Mouse (Mus musculus) lung, embryonic 16.5 days (tissue): ENCODE results near the gene Nrxn3. TPM values are rescaled to one million over a fixed set of nuclear protein-coding genes. Genes with fewer than 3 reads are reported as not detected.

ENCODE experiments used
- ATAC-seq: fragments of 200-750 bp; cut with Nextera tagmentation; 2 replicates; pipeline ENCODE4 v1.8.0; 2017; ENCODE audit warnings: low read depth, mild to moderate bottlenecking, moderate library complexity
- H3K27ac ChIP-seq: fragments of 300-500 bp; sonication (generic); 2 replicates; pipeline ENCODE4 v1.5.1; 2014; ENCODE audit warnings: mild to moderate bottlenecking, control low read depth, low read length
- H3K27me3 ChIP-seq: fragments of 300-500 bp; sonication (generic); 2 replicates; pipeline ENCODE4 v1.6.1; 2014; ENCODE audit warnings: low read depth, low read length, mixed read lengths; ENCODE audit not compliant: control insufficient read depth, insufficient read depth
- H3K36me3 ChIP-seq: fragments of 300-500 bp; sonication (generic); 2 replicates; pipeline ENCODE4 v1.6.1; 2014; ENCODE audit warnings: low read length; ENCODE audit not compliant: control insufficient read depth, insufficient read depth
- H3K4me1 ChIP-seq: fragments of 300-500 bp; sonication (generic); replicated peaks from 2 replicates; pipeline ENCODE4 v1.6.1; 2014; ENCODE audit warnings: low read length, mixed read lengths; ENCODE audit not compliant: control insufficient read depth, insufficient read depth
- H3K4me2 ChIP-seq: fragments of 300-500 bp; sonication (generic); 2 replicates; pipeline ENCODE4 v1.6.1; 2014; ENCODE audit warnings: low read depth, low read length, control low read depth
- H3K4me3 ChIP-seq: fragments of 300-500 bp; sonication (generic); 2 replicates; pipeline ENCODE4 v1.5.1; 2014; ENCODE audit warnings: mild to moderate bottlenecking, low read length, control low read depth
- H3K9ac ChIP-seq: fragments of 300-500 bp; sonication (generic); 2 replicates; pipeline ENCODE4 v1.6.1; 2014; ENCODE audit warnings: low read length, control low read depth
- H3K9me3 ChIP-seq: fragments of 300-500 bp; sonication (generic); 2 replicates; pipeline ENCODE4 v1.6.1; 2016; ENCODE audit warnings: low read length; ENCODE audit not compliant: control insufficient read depth
- WGBS: fragments of 180-500 bp; shearing (Covaris S2); extraction: QIAGEN DNeasy Blood & Tissue Kit; methylation state at CpG from one replicate; pipeline ENCODE4 v1.1.7; 2014; 5-methylcytosine and 5-hydroxymethylcytosine counted together
- polyA plus RNA-seq: library from polyadenylated mRNA; unstranded; fragments of >200 nt; fragmentation: Nextera tagmentation; extraction: Ambion mirVana; gene quantifications from 2 replicates; pipeline ENCODE4 v1.2.1, GENCODE M21; 2015

Gene Nrxn3
- polyA plus RNA-seq, 1 experiment from 2014 or later: 3.1 TPM

DNA sequence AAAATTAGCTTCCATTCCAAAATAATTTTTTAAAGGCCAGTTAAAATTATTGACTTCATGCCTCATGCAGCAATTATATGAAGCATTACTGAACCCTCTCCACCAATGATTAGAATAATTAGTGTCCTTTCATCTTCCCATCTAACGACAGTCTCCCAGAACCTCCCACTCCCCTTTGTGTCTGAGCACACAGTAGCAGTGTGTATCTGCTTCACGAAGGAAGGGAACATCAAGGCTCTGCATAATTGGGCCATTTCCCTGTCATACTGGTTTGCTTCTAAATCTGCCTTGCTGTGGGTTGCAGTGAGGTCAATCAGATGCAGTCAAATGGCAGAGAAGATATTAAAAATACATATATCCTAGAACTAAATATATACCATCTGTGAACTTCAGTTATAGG is 1291.3 kb downstream of the Nrxn3 start:
- Histone ChIP-seq H3K9me3 (no peaks in the 10 kb centered on the region), H3K27ac (no peak overlapping the region), H3K4me2 (no peak overlapping the region), H3K27me3 (no peaks in the 10 kb centered on the region), H3K4me3 (no peak overlapping the region), H3K4me1 (no peaks in the 10 kb centered on the region), H3K36me3 (no peaks in the 10 kb centered on the region), H3K9ac (no peak overlapping the region)
- WGBS: 58% methylated on average over 2 of the region's 2 CpGs
- no peak for ATAC-seq

DNA sequence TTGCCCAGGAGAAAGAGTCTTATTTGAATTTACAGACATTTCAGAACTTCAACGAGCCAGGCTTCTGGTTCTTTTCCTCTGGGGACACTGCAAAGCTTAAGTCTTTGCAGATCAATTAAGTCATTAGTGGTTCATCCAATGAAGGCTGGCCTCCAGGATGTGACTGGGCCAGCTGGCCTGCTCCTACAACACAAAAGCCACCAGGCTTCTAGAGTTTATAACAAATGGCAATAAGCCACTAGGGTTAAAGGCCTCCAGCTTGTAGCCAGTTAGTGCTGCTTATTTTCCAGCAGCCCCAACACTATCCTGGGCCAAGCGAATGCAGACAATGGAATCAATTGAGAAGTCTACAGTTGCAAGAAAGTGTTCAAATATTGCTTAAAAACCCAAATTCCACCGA is 1304.3 kb downstream of the Nrxn3 start:
- H3K9ac ChIP-seq: no peak overlapping the region
- 68% methylated on average over 3 of the region's 3 CpGs for WGBS
- no peaks in the 10 kb centered on the region for H3K27me3 ChIP-seq
- no peak overlapping the region for H3K4me3 ChIP-seq
- no peak overlapping the region for H3K27ac ChIP-seq
- H3K9me3 ChIP-seq: no peaks in the 10 kb centered on the region
- no peaks in the 10 kb centered on the region for H3K4me1 ChIP-seq
- H3K4me2 ChIP-seq: no peak overlapping the region
- ATAC-seq: no peak
- no peaks in the 10 kb centered on the region for H3K36me3 ChIP-seq

DNA sequence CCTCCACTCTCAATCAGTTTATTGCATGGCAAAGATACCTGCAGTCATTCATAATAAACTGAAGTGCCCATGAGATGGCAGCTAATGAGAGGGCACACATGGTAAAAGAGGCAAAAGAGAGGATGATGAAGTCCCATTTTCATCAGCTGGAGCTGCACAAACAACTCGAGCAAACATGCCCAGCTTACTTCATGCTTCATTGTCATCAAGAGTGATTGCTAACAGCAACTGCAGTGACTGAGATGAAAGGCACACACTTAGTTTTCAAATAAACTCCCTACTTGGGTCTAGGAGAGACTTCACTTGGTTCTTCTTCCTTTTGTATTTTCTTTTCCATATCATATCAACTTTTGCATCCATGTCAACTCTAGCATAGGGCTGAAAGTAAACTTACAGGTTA is 1318.4 kb downstream of the Nrxn3 start:
- Histone ChIP-seq H3K9me3 (no peaks in the 10 kb centered on the region), H3K27me3 (no peaks in the 10 kb centered on the region), H3K9ac (no peak overlapping the region), H3K4me1 (no peaks in the 10 kb centered on the region; the same call in 1 of the 2 replicates), H3K36me3 (no peaks in the 10 kb centered on the region), H3K4me3 (no peak overlapping the region), H3K4me2 (no peak overlapping the region), H3K27ac (no peak overlapping the region)
- ATAC-seq: no peak
- WGBS: 32% methylated on average over 1 of the region's 1 CpGs

DNA sequence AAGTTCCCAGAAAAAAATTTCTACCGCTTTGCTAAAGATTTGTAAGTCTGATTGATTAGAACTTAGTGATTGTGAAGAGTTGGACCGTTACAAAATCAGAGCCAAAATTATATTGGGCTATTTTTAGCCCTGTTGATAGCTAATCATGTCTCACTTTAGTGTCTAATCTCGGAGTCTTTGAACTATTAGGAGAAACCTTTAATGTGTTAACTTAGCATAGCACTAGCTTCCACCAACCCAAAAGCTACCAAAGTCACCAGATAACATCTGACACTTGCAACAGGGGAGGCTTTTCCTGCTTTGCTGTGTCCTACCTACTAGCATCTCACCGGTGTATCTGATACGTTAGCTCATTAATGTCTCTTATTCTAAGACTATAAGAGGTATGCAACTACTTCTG is 1333.6 kb downstream of the Nrxn3 start:
- Histone ChIP-seq H3K27me3 (no peaks in the 10 kb centered on the region), H3K36me3 (no peaks in the 10 kb centered on the region), H3K27ac (no peak overlapping the region), H3K4me2 (no peak overlapping the region), H3K9me3 (no peaks in the 10 kb centered on the region), H3K4me1 (no peaks in the 10 kb centered on the region), H3K4me3 (no peak overlapping the region), H3K9ac (no peak overlapping the region)
- ATAC-seq: no peak
- WGBS: 58% methylated on average over 5 of the region's 5 CpGs

DNA sequence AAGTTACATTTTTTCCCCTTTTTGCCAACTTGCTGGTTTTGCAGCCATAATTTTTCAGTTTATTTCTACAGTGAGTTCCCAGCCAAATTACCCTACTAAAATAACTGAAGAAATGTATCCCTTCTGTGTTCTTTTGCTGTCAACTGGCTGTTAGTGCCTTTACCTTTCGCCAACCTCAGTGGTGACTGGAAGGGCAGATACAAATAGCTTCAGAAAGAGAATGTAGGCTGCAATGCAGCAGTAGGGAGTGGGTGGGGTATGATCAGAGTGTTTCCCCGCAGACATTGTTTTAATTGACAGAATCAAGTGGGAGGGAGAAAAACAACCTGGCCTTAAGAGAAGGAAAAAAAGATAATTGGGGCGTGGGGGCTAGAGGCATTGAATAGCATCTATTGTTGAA is 1337.1 kb downstream of the Nrxn3 start:
- H3K27me3 ChIP-seq: no peaks in the 10 kb centered on the region
- 82% methylated on average over 3 of the region's 3 CpGs for WGBS

DNA sequence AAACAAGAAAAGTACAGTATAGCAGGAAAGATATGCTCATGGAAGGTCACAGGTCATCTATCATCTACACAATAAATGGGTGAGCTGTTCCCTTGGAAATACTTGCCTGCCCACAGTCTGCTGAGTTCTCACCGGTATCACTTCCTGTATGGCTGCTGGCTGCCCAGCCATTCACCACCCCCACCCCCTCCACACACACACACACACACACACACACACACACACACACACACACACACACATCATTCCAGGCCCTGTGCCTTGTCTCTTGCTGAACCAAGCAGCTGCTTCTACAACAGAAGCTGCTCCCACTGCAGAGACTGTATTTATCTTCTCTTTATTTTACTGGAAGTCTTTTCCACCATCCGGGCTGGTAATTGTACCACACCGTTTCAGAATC is 1338.6 kb downstream of the Nrxn3 start:
- WGBS: 24% methylated on average over 3 of the region's 3 CpGs
- no peak overlapping the region for H3K4me2 ChIP-seq

More for the DNA sequence above, 1337.1 kb downstream of the Nrxn3 start:
- Histone ChIP-seq H3K27ac (no peak overlapping the region), H3K9ac (no peak overlapping the region), H3K36me3 (no peaks in the 10 kb centered on the region), H3K9me3 (no peaks in the 10 kb centered on the region), H3K4me2 (no peak overlapping the region), H3K4me3 (no peak overlapping the region), H3K4me1 (no peaks in the 10 kb centered on the region)
- ATAC-seq: no peak

DNA sequence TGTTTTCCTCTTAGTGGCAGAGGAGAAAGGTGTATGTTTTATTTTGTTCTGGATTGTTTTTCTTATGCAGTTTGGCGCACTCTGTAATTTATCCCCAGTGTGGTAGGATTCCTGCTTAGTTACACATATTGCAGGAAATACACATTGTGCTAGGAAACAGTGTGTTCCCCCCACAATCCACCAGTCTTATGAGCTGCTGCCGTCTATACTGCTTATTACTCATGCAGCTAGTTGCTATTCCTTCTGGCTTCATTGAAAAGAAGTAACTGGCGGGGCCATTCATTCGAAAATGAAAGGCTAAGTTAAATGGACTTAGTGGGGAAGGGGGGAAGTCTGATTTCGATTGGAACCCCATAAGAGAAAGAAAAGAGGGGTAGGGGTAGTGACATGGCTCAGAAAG is 1339.5 kb downstream of the Nrxn3 start:
- 76% methylated on average over 5 of the region's 5 CpGs for WGBS
- Histone ChIP-seq H3K9me3 (no peaks in the 10 kb centered on the region), H3K4me2 (no peak overlapping the region)

More for the DNA sequence above, 1338.6 kb downstream of the Nrxn3 start:
- Histone ChIP-seq H3K9me3 (no peaks in the 10 kb centered on the region), H3K27me3 (no peaks in the 10 kb centered on the region), H3K27ac (no peak overlapping the region), H3K4me3 (no peak overlapping the region), H3K9ac (no peak overlapping the region), H3K36me3 (no peaks in the 10 kb centered on the region), H3K4me1 (no peaks in the 10 kb centered on the region)
- ATAC-seq: peak; percentile 41

DNA sequence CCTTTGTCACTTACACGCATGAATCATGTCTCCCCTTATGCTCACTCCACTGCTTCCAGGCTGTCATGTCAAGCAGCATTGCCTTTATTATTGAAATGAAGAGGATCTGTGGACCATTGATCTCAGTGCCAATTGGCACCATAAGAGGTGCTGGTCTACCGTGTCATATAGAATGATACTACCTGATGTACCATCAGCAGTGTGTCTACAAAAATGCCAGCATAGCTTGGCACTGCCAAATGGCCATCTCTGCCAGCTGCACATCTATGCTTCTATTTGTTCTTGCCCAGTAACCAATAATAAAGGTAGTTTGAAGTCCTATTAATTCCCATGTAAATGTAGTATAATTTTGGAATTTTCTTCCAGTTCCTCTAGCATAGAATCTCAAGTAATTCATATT is 1340.8 kb downstream of the Nrxn3 start:
- WGBS: 89% methylated on average over 2 of the region's 2 CpGs
- ATAC-seq: no peak
- no peaks in the 10 kb centered on the region for H3K27me3 ChIP-seq
- no peaks in the 10 kb centered on the region for H3K4me1 ChIP-seq
- H3K9ac ChIP-seq: no peak overlapping the region
- H3K9me3 ChIP-seq: no peaks in the 10 kb centered on the region
- H3K4me3 ChIP-seq: no peak overlapping the region
- H3K36me3 ChIP-seq: no peaks in the 10 kb centered on the region
- H3K4me2 ChIP-seq: no peak overlapping the region
- H3K27ac ChIP-seq: no peak overlapping the region

More for the DNA sequence above, 1339.5 kb downstream of the Nrxn3 start:
- no peak for ATAC-seq
- Histone ChIP-seq H3K4me3 (no peak overlapping the region), H3K9ac (no peak overlapping the region), H3K27ac (no peak overlapping the region), H3K27me3 (no peaks in the 10 kb centered on the region), H3K36me3 (no peaks in the 10 kb centered on the region), H3K4me1 (no peaks in the 10 kb centered on the region)

DNA sequence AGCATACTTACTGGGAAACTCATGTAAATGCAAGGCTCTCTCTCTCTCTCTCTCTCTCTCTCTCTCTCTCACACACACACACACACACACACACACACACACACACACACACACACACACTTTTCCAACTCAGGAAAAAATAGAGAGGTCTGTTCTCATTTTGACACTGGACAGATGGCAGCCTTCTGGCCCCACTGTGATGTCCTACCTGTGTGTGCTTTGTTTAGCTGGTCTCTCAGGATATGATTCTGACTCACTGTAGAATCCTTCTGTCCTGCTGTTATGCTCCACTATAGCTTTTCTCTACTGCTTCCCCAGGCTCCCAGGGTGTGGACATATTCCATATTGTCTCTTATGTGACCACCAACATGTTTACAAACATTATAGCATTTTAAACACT is 1363.2 kb downstream of the Nrxn3 start:
- Histone ChIP-seq H3K27ac (no peak overlapping the region), H3K36me3 (no peaks in the 10 kb centered on the region), H3K4me1 (no peaks in the 10 kb centered on the region), H3K4me3 (no peak overlapping the region), H3K4me2 (no peak overlapping the region), H3K9me3 (no peaks in the 10 kb centered on the region), H3K9ac (no peak overlapping the region), H3K27me3 (no peaks in the 10 kb centered on the region)
- ATAC-seq: no peak

DNA sequence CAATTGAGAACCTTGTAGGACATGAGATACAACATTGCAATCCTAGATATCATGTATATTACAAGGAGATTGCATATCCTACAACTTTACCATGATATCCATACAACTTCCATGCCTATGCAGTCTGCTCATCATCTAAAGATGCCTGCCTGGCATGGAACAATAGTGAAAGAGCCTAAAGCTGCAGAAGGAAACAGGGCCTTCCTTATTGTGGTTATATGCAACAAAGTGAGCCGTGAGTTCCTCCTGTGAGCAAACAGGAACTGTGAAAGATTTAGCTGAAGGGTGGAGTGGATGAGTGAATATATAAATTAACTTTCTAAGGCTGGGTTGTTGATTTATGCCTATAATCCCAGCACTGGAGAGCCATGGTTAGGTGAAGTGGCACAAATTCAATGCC is 1373.1 kb downstream of the Nrxn3 start:
- Histone ChIP-seq H3K36me3 (no peaks in the 10 kb centered on the region), H3K4me3 (no peak overlapping the region), H3K4me2 (no peak overlapping the region), H3K27me3 (no peaks in the 10 kb centered on the region), H3K9ac (no peak overlapping the region), H3K9me3 (no peaks in the 10 kb centered on the region), H3K27ac (no peak overlapping the region), H3K4me1 (no peaks in the 10 kb centered on the region)
- ATAC-seq: no peak
- 54% methylated on average over 1 of the region's 1 CpGs for WGBS
